Mouse (Mus musculus) heart, postnatal 0 days (tissue): ENCODE data around the gene Tex26. TPM values are rescaled to one million over a fixed set of nuclear protein-coding genes. Genes with fewer than 3 reads are reported as not detected.

Experiments
- ATAC-seq: fragments of 200-750 bp; cut with Nextera tagmentation; 2 replicates; pipeline ENCODE4 v1.8.0; 2017; ENCODE audit warnings: low read depth, moderate number of reproducible peaks, moderate library complexity; ENCODE audit not compliant: insufficient read depth
- DNase-seq: peaks from one replicate; pipeline ENCODE4 v3.0.0-alpha.2; 2016; ENCODE audit warnings: low spot score
- H3K27ac ChIP-seq: fragments of 300-500 bp; sonication (generic); 2 replicates; pipeline ENCODE4 v1.5.1; 2014; ENCODE audit warnings: low read depth, mild to moderate bottlenecking
- H3K27me3 ChIP-seq: fragments of 300-500 bp; sonication (generic); 2 replicates; pipeline ENCODE4 v1.6.1; 2014; ENCODE audit warnings: low read length, mixed read lengths; ENCODE audit not compliant: control insufficient read depth, insufficient read depth
- H3K36me3 ChIP-seq: fragments of 300-500 bp; sonication (generic); replicated peaks from 2 replicates; pipeline ENCODE4 v1.6.1; 2014; ENCODE audit warnings: low read length, mixed read lengths; ENCODE audit not compliant: control insufficient read depth, insufficient read depth
- H3K4me1 ChIP-seq: fragments of 300-500 bp; sonication (generic); 2 replicates; pipeline ENCODE4 v1.6.1; 2014; ENCODE audit warnings: antibody characterized with exemption; ENCODE audit not compliant: control insufficient read depth, insufficient read depth
- H3K4me2 ChIP-seq: fragments of 300-500 bp; sonication (generic); 2 replicates; pipeline ENCODE4 v1.6.1; 2014; ENCODE audit warnings: low read depth, mild to moderate bottlenecking, low read length, moderate library complexity
- H3K4me3 ChIP-seq: fragments of 300-500 bp; sonication (generic); 2 replicates; pipeline ENCODE4 v1.5.1; 2014; ENCODE audit warnings: low read depth, low read length
- H3K9ac ChIP-seq: fragments of 300-500 bp; sonication (generic); replicated peaks from 2 replicates; pipeline ENCODE4 v1.6.1; 2014; ENCODE audit warnings: low read depth, low read length, mixed read lengths
- H3K9me3 ChIP-seq: fragments of 300-500 bp; sonication (generic); replicated peaks from 2 replicates; pipeline ENCODE4 v1.6.1; 2016; ENCODE audit warnings: low read length; ENCODE audit not compliant: control insufficient read depth
- CTCF ChIP-seq: IDR thresholded peaks from 2 replicates; pipeline ENCODE4 v1.5.1; 2016; ENCODE audit warnings: antibody characterized with exemption, control low read depth, low read depth
- EP300 ChIP-seq: IDR thresholded peaks from 2 replicates; pipeline ENCODE4 v1.6.1; 2016; ENCODE audit warnings: antibody characterized with exemption, low read depth
- WGBS: fragments of 180-500 bp; shearing (Covaris S2); extraction: QIAGEN DNeasy Blood & Tissue Kit; methylation state at CpG from one replicate; pipeline ENCODE4 v1.1.7; 2014; 5-methylcytosine and 5-hydroxymethylcytosine counted together
- polyA plus RNA-seq: library from polyadenylated mRNA; unstranded; fragments of >200 nt; fragmentation: Nextera tagmentation; extraction: Ambion mirVana; gene quantifications from 2 replicates; pipeline ENCODE4 v1.2.1, GENCODE M21; 2015
- total RNA-seq: library from RNA; depleted of rRNA; stranded (reverse); fragments of >200 nt; gene quantifications from 2 replicates; pipeline ENCODE4 v1.2.3, GENCODE M21; 2014; ENCODE audit warnings: low replicate concordance

The Tex26 gene
- total and polyA plus RNA-seq, 2 experiments from 2014 or later, result 0.08 TPM; not detected in 1

- Histone ChIP-seq H3K9ac (no peak overlapping the region), H3K36me3 (no peaks in the 10 kb centered on the region), H3K9me3 (no peaks in the 10 kb centered on the region), H3K4me2 (no peak overlapping the region), H3K4me1 (no peaks in the 10 kb centered on the region; the same call in 1 of the 2 replicates), H3K4me3 (no peak overlapping the region), H3K27ac (no peak overlapping the region), H3K27me3 (0 out of 2 replicates have a peak, but pooled peaks cover 7% of the 10 kb centered on the region)
- no peak for TF ChIP-seq CTCF
- no peak for TF ChIP-seq EP300
- no peak for ATAC-seq
- WGBS, result 65% methylated on average over 14 of the region's 14 CpGs
- DNase-seq, result no peak
Measured at GRCm38 (mm10) chr5:149441646-149442276, 2.3 kb downstream of the Tex26 start.

DNA sequence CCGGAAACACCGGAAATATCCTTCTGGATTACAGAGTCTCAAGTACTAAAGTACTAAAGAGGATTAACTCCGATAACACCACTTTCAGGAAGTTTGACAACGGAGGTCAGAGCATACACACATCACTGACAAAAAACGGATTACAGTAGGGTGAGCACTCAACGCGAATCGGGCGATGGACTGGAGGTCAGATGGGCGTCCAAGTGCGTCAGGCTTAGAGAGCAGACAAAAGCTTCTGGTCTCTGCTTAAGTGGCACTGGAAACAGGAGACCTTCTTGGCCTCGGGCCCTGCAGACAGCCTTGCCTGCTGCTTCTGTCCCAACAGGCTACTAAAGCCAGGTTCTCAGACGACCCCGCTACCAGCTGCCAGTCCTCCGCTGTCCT, 2.8 kb downstream of the Tex26 start:
- DNase-seq (no peak), ATAC-seq (no peak)
- no peak overlapping the region for H3K4me2 ChIP-seq
- no peak overlapping the region for H3K27ac ChIP-seq
- 0 out of 2 replicates have a peak, but pooled peaks cover 7% of the 10 kb centered on the region for H3K27me3 ChIP-seq
- H3K9ac ChIP-seq, result no peak overlapping the region
- TF ChIP-seq CTCF, result no peak
- no peak for TF ChIP-seq EP300
- H3K4me1 ChIP-seq, result no peaks in the 10 kb centered on the region; the same call in 1 of the 2 replicates
- no peaks in the 10 kb centered on the region for H3K9me3 ChIP-seq
- no peaks in the 10 kb centered on the region for H3K36me3 ChIP-seq
- H3K4me3 ChIP-seq, result no peak overlapping the region
- WGBS, result 43% methylated on average over 15 of the region's 15 CpGs

DNA sequence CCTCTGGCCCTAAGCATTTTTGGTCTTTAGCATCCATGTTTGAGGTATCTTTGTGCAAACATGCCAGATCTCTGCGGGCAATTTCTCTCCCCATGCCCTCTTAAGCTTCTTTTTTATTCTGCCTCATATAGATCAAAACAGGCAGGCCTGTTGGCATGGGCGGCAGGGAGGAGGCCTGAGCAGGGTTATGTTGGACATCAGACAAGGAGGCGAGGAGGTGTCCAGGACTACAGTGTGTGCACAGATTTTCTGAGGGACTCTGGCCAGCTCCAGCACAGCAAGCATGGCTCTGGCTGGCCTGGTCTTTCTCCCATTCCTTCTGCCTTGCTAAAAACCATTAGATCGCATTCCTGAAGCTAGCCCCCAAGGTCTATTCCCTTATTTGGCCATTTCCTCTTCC, 5.0 kb downstream of the Tex26 start:
- H3K4me2 ChIP-seq, result no peak overlapping the region
- no peak overlapping the region for H3K9ac ChIP-seq
- H3K4me3 ChIP-seq, result no peak overlapping the region
- H3K4me1 ChIP-seq, result no peaks in the 10 kb centered on the region
- H3K36me3 ChIP-seq, result no peaks in the 10 kb centered on the region
- H3K27ac ChIP-seq, result no peak overlapping the region
- ATAC-seq, result no peak
- DNase-seq, result no peak
- TF ChIP-seq EP300 (no peak), CTCF (no peak)
- H3K9me3 ChIP-seq, result no peaks in the 10 kb centered on the region; the same call in 1 of the 2 replicates
- 56% methylated on average over 4 of the region's 4 CpGs for WGBS
- H3K27me3 ChIP-seq, result 0 out of 2 replicates have a peak, but pooled peaks cover 5% of the 10 kb centered on the region

- Histone ChIP-seq H3K4me1 (no peaks in the 10 kb centered on the region), H3K9me3 (no peaks in the 10 kb centered on the region; the same call in 1 of the 2 replicates), H3K4me2 (no peak overlapping the region), H3K9ac (no peak overlapping the region), H3K4me3 (no peak overlapping the region), H3K36me3 (no peaks in the 10 kb centered on the region), H3K27me3 (0 out of 2 replicates have a peak, but pooled peaks cover 4% of the 10 kb centered on the region), H3K27ac (no peak overlapping the region)
- DNase-seq (no peak), ATAC-seq (no peak)
- TF ChIP-seq CTCF (no peak), EP300 (no peak)
- WGBS, result 80% methylated on average over 7 of the region's 7 CpGs
Measured at GRCm38 (mm10) chr5:149446495-149446894, 7.0 kb downstream of the Tex26 start.

- no peak overlapping the region for H3K27ac ChIP-seq
- no peaks in the 10 kb centered on the region for H3K4me1 ChIP-seq
- WGBS, result 87% methylated on average over 5 of the region's 5 CpGs
- no peaks in the 10 kb centered on the region; the same call in 1 of the 2 replicates for H3K9me3 ChIP-seq
- no peak for DNase-seq
- no peak for ATAC-seq
- H3K27me3 ChIP-seq, result 0 out of 2 replicates have a peak, but pooled peaks cover 4% of the 10 kb centered on the region
- TF ChIP-seq EP300 (no peak), CTCF (no peak)
- H3K4me3 ChIP-seq, result no peak overlapping the region
- no peaks in the 10 kb centered on the region for H3K36me3 ChIP-seq
- H3K9ac ChIP-seq, result no peak overlapping the region
- H3K4me2 ChIP-seq, result no peak overlapping the region
Measured at GRCm38 (mm10) chr5:149447733-149448132, 8.3 kb downstream of the Tex26 start.

DNA sequence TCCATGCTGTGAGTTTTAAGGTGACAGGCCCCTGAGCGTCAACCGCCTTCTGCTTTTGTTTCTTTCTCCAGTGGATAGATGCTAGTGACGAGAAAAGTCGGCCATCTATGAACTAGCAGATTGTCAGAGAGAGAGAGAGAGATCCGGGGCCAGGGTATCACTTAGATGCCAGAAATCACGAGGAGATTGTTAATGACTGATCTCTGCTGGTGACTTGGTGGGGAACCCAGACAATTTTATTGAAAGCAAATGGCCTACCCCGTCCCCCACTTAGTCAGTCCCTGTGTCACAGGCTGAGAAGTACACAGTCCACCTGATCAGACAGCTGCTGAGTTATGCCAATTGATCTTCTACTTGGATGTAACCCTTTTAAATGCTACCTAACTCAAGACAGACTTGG, 9.9 kb downstream of the Tex26 start:
- DNase-seq, result no peak

More for the DNA sequence above, 9.9 kb downstream of the Tex26 start:
- Histone ChIP-seq H3K4me3 (no peak overlapping the region), H3K4me2 (no peak overlapping the region), H3K27me3 (no peaks in the 10 kb centered on the region), H3K9me3 (no peaks in the 10 kb centered on the region; the same call in 1 of the 2 replicates), H3K36me3 (no peaks in the 10 kb centered on the region), H3K4me1 (no peaks in the 10 kb centered on the region), H3K9ac (no peak overlapping the region), H3K27ac (no peak overlapping the region)
- ATAC-seq, result no peak
- TF ChIP-seq EP300 (no peak), CTCF (no peak)
- 85% methylated on average over 7 of the region's 7 CpGs for WGBS
